Mouse (Mus musculus) left cerebral cortex, adult 11 months (tissue): ENCODE results near the gene E2f6.

ENCODE experiments used
- DNase-seq: peaks from one replicate; pipeline ENCODE4 v3.0.0; 2022; ENCODE audit warnings: low spot score

E2f6 gene

DNA sequence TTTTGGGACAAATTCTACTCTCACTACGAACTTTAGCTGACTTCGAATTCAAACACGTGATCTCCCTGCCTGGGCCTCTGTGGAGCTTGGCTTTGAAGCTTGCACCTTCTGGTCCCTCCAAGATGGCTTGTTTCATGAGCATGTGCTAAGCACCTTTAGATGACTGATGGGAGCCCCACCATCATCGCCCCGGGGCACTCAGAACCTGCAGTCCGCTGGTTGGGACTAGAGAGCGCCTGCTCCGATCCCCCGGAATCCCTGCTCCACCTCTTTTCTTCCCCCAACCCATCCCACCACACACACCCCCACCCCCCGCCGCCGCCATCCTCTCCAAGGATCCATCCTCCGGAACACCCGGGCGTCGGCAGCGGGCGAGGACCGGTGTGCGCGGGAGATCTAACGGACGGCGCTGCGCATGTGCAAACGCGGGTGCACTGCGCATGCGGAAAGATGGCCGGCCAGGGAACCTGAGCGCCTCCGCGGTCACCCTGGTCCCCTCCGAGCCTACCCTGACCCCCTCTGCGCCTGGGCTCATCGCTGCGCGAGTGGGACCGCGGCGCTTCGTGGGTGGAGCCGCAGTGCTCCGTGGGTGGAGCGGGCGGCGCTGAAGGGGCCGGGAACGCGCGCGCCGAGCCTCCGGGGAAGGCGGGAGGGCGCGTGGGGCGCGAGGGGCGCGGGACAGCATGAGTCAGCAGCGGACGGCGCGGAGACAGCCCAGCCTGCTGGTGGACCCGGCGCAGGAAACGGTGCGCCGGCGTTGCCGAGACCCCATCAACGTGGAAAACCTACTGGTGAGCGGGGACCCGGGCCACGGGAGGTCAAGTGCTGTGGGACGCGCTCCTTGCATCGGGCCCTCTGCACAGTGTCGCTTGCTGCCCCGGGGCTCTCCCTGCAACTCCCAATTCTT is at the start of gene E2f6:
Gene E2f6 (plus strand): TSS at position 439 of the 907 bp plus-strand sequence.
- peak; percentile 78 for DNase-seq

DNA sequence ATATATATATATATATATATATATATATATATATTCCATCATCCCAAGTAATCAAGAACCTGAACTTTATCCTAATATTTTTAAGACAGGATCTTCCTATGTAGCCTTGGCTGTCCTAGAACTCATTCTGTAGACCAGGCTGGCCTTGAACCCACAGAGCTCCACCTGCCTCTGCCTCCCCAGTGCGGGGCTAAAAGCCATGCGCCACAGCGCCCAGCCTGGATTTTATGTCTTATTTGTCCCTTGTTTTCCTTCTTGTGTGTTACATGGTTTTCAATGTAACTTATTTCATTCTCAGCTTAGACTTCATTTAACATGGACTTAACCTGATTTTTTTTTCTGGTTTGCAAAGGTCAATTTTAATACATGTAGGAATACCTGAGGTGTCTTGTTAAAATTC is 49.3 kb upstream of the E2f6 start:
- DNase-seq, result no peak

DNA sequence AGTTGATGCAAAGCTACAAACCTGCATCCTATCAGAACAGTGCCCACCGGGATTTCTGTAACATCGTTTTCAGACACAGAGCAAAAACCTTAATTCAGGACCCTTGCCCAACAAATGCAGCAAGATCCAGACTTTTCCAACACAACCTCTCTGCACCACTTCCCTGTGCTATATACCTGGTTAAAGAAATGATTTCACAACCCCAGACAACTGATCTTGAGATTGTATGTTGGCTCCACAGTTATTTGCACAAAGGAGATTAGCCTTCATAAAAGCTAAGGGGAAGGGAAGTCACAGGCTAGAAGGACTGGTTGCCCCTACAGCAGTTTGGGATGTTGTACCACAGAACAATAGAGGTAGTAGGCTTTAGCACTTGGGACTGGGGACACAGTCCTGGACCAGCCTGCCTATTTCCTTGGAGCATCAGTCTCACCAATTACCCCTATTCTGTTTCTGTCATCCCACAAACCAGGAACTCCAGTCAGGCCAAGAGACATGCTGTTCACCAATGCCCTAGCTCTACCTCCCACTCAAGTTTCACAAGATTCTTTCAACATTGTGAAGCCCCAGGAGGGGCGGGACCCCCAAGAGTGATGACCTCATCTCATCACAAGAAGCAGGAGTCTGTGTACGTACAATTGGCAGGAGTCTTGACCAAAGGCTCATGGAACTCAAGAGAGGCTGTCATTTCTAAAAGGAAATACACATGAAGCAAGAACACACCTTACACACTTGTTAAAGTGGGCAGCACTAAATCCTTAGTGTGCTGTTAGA is 46.9 kb upstream of the E2f6 start:
- no peak for DNase-seq

DNA sequence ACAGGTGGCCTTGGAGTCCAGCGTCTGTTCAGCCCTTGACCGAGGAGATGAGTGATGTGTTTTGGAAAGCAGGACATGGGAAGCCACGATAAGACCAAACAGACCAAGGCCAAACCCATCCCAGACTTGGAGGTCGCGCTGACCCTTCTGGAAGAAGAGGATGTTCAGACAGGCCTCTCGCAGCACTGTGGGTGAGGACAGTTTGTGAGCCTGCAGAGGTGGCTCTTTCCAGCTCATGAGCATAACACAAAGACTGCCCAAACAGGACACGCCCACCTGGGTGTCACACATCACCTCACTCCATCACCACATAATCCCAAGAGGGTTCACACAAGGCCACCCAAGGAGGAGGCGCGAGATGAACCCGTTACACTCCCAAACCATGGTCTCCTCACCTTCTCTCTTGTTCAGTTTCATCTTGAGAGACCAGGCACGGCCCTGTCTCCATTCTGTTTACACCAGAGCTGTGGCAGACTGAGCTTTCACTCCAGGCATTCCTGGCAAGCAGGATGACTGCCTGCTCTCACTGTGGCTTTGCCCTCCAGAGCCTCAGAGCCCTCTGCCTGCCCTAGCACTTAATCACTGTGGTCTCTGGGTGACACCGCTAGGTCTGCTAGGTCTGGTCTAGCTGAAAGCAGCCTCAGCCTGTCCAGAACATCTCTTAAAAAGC is 45.9 kb upstream of the E2f6 start:
- DNase-seq, result no peak

DNA sequence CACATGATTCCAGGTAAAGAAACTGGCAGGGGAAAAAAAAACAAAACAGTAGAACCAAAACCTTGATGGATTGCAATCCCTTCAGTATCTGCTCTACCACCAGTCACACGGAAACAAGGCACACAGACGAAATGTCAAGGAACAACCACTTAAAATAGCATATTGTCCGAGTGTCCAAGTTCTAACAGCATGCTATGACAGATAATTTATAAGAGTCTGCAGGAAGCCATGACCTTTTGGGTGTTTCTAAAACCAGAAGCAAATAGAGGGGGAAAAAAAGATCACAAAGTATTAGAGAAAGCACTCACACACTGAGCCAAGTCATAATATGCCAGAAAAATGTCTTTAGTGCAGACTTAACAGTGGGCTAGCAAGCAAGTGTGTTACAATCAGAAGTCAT is 42.5 kb upstream of the E2f6 start:
- no peak for DNase-seq

DNA sequence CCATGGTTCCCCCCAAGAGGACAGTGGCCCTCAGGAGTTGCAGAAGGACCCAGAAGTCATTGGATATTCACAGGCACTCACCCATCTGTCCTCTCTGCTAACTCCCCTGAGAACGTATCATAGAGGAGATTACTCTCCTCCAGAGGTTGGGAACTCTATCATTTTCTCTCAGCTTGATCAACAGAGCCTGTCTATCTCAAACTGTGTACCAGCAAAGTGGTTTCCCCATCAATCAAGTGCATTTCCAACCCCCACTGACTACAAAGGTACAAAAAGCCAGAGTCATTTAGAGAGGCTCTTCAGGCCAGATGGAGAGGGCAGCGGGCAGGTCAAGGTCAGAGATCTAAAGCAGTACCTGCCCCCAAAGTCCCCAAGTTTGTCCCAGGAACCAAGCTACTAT is 42.1 kb upstream of the E2f6 start:
- no peak for DNase-seq

DNA sequence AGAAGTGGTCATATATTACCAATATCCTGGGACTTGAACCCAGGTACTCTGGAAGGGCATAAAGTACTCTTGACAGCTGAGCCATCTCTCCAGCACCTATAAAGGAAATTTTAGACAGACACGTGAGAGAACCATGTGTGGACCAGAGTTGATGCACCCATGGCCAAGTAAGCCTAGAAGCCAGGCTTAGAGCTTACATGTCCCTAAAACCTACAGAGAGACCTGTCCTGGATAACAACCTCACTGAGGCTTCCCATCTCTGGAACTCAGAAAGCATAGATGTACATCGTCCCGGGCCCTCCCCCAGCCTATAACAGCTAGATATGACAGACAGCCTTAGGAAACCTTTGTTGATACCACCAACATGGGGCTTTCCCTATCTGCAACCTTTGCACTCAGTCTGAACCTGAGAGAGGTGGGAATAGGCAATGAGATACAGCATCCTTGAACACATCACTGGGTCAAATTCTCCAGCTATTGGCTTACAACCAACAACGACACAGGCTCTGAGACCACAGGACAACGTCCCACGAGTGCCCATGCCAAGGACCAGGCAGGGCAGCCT is 41.1 kb upstream of the E2f6 start:
- no peak for DNase-seq

DNA sequence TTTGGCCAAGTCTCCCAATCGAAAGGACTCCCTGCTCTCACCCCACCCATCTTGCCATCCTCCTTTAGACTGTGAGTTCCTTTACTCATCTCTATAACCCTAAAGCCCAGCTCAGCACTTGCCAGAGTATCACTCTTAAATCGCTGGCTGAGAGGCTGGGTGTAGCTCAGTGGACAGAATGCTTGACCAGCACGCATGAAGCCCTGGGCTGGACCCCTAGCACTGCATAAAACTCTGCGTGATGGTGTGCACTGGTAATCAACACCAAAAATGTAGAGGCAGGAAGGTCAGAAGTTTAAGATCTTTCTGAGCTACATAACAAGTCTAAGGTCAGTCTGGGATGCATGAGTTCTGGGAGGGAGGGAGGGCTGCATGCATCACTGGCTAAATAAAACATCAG is 36.2 kb upstream of the E2f6 start:
- DNase-seq, result no peak

DNA sequence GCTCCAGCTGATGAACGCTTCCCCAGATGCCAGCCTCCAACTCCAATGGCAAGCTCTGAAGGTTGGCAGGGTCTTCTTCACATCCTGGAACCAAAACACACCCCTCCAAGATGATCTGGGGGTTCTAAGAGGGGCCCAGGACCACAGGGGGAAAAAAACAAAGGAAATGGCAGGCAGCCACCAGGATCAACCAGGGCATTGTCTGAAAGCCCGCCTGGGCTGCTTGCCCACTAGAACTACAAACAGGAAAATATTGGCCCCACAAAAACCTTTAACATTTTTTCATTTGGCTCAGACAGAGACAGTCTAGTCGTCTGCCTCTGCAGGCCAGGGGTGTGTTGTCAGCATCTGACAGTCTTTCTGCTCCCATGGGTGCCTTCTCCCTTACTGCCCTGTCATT is 35.4 kb upstream of the E2f6 start:
- DNase-seq, result no peak

DNA sequence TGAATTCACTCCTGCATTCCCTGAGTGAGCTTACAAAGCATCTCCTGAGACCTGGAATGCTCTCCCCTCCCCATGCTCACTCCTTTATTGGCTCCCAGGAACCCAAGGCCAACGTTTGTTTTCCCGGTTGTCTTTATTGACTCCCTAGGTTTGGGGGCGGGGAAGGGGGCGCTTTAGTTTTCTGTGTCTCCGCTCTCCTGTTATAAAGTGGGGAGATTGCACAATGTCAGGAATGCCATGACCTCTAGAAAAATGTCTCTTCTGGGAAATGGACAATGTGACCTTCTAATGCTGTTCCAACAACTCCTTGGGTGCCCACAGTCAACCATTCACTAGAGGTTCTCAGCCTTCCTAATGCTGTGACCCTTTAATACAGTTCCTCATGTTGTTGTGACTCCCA is 32.2 kb upstream of the E2f6 start:
- DNase-seq, result no peak

DNA sequence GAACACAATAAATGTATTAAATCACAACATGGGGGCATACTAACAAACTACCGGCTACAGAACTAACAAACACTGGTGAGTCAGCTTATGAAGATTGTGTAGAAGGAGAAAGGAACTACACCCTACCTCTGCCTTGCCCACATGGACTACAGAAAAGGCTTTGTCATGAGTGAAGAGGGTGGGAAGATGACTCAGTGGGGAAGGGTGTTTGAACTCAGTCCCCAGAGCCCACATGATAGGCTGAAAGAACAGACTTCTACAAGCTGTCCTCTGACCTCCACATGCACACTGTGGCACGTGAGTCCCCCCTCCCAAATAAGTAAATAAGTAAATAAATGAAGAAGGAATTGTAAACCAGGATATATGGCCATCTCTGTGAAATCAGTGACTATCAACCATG is 31.6 kb upstream of the E2f6 start:
- DNase-seq, result no peak

DNA sequence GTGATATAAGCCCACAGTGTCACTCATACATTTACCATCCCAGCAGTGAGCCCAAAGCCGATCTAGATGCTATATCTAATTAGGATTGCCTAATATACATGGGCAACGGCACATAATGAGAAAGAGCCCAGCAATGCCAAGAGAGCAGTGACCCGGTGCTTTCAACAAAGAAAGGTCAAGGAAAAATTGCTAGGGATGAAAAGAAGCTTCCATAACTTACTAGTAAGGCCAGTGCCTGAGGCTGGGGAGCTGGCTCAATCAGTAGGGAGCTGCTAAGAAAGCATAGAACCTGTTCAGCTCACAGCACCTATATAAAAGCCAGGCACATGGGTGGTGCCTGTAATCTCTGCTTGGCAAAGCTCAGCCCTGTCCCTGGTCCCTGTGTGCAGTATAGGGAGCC is 30.4 kb upstream of the E2f6 start:
- DNase-seq, result no peak

DNA sequence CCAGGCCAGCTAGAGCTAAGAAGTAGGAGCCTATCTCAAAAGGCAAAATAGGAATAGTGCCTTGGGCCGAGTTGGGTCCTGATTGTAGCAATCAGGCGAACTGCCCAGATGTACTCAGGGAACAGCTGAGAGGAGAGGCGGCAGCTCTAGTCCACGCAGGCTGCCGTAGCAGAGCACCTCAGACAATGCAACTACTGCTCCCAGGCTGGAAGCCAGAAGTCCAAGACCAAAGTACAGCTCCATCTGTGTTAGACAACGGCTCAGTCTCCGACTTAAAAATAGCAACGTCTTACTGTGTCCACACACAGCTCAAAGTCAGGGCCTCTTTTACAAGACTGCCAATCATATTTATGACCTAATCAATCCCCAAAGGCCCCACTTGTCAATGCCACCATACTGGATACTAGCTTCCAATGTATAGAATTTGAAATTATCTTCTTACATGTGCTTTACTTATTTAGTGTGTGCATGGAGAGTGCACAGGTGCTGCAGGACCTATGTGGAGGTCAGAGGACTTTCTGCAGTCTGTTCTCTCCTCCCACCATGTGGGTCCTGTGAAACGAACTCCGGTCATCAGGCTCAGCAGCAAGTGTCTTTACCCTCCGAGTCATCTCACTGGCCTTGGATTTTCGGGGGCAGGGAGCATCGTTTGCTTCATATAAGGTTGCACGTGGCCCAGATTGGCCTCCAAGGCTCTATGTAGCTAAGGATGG is 29.6 kb upstream of the E2f6 start:
- DNase-seq, result no peak

DNA sequence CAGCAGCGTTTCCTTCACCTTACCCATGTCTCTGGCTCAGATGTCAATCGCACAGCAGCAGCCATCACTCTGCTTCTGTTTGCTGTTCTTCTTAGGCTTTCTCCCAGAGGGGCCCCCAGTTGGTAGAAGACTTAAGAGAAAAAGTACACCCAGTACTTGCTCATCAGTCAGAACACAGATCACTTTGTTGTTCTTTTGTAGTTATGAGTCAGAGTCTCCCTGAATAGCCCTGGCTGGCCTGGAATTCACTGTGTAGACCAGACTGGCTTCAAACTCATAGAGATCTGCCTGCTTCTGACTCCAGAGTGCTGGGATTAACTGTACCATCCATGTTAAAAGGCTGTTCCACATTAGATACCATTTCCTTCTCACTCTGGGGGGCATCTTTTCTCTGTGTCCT is 22.2 kb upstream of the E2f6 start:
- DNase-seq, result no peak

DNA sequence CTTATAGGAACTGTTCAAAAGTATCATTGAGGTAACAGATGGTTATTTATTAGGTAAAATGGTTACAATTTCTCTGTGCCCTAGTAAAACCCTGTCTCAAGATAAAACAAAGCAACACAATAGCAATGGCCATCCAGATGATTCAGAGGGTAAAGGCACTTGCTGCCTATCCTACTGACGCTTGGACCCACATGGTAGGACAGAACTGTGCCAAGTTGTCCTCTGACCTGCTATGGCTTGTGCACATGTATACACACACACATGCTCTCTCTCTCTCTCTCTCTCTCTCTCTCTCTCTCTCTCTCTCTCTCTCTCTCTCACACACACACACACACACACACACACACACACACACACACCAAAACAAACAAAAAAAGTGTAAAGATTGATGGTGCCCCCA is 21.6 kb upstream of the E2f6 start:
- no peak for DNase-seq

DNA sequence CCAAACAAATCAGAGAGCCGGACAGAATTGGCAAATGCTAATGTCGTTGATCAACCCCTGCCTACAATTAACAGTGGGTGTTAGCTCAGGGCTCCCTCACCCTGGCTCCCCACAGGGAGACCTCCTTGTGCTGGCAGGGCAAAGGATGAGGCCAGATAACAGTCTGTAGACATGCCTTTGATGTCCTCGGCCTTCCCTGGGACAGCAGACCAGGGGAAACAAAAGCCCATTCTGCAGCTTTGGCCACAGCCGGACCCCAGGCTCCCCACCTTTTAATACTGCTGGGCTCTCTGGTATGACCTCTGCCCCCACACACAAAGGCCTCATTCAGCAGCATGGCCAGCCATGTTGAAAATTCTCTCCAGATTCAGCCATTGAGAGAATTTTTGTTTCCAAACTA is 21.0 kb upstream of the E2f6 start:
- no peak for DNase-seq

DNA sequence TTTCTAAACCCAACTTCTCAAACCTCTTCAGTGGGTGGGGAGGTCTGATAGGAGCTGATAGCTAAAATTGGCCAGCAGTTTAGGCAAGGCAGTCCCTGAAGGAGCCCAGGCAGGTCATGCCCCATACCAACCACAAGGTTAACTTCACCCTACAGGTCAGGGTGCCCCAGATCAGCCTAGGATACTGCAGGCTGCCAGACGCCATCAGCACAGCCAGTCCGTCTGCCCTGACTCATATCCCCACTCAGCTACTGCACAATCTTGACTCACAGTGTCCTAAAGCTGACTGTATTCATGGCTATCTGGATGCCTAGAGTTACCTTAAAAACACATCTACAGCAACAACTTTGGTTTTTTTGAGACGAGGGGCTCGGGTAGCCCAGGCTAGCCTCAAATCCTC is 20.3 kb upstream of the E2f6 start:
- DNase-seq, result no peak

DNA sequence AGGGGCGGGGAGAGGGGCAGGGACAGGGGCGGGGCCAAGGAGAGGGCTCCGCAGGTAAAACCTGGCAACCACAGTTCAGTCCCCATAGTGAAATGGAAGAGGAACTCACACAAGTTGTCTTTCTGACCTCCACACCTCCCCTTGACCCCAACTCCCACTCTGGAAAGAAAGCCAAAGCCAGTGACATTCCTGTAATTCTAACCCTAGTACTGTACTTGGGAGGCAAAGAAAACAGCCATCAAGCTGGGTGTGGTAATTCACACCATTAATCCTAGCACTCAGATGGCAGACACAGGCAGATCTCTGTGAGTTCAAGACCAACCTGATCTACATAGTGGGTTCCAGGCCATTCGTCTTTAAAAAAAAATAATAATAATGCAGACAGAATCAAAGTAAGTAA is 17.4 kb upstream of the E2f6 start:
- no peak for DNase-seq

DNA sequence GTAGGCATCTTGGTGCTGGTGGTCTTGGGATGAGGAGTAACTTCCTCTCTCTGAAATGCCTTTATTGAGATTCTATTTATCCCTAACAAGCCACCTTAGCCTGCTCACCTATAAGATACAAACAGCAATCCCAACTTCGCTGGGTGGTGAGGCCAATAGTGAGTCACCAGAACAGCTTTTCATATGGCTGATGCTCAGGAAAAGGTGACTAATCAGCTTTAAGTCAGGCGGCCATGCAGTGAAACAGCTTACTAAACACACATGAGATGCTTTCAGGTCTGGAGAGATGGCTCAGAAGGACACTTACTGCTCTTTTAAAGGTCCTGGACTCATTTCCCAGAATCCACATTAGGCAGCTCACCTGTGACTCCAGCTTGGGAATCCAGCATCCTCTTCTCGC is 15.0 kb upstream of the E2f6 start:
- DNase-seq, result no peak

DNA sequence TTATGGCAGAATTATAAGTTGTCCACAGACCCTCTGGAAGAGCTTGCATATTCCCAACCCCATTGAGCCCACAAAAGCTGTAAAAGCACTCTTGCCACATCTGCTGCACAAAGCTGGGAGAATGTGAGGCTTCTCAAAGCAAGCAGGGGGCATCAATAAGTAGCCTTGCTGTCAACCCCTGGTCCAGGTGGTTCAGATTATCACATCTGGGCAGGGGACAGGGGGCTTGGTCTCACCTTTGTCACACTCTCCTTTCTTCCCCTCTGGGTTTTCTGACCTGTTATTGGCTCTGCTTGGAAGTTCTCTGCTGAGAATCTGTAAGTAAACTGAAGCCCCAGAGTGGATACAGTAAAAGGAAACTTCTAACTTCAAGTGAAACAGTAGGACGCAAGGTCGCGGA is 11.9 kb upstream of the E2f6 start:
- DNase-seq, result no peak

DNA sequence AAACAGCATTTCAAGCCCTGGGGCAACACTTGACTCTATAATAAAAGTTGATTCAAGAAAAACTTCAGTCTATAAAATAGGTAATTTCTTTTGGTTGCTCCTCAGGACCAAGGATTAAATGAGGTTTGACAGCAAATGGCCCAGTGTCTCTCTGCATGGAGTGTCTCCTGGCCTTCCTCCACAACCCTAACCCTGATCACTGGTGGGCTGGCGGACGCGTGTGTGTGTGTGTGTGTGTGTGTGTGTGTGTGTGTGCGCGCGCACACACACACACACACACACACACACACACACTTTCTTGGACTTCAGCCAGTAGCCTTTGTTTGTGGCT is 10.9 kb upstream of the E2f6 start:
- no peak for DNase-seq
